Mouse (Mus musculus) forebrain, embryonic 14.5 days (tissue): ENCODE measurements around the gene Bbx. TPM values are rescaled to one million over a fixed set of nuclear protein-coding genes. Genes with fewer than 3 reads are reported as not detected.

Experiments used
- ATAC-seq: fragments of 200-750 bp; cut with Nextera tagmentation; 2 replicates; pipeline ENCODE4 v1.8.0; 2017; ENCODE audit warnings: mild to moderate bottlenecking, moderate library complexity
- DNase-seq: peaks from one replicate; pipeline ENCODE4 v3.0.0-alpha.2; 2015; ENCODE audit warnings: low spot score
- H3K27ac ChIP-seq: fragments of 300-500 bp; sonication (generic); 2 replicates; pipeline ENCODE4 v1.5.1; 2014; ENCODE audit warnings: low read depth, mild to moderate bottlenecking, control low read depth, low read length, moderate library complexity
- H3K27me3 ChIP-seq: fragments of 300-500 bp; sonication (generic); replicated peaks from 2 replicates; pipeline ENCODE4 v1.6.1; 2014; ENCODE audit warnings: low read length, control low read depth, mixed read lengths; ENCODE audit not compliant: control insufficient read depth, insufficient read depth
- H3K36me3 ChIP-seq: fragments of 300-500 bp; sonication (generic); 2 replicates; pipeline ENCODE4 v1.6.1; 2014; ENCODE audit warnings: low read length, control low read depth; ENCODE audit not compliant: control insufficient read depth, insufficient read depth
- H3K4me1 ChIP-seq: fragments of 300-500 bp; sonication (generic); 2 replicates; pipeline ENCODE4 v1.6.1; 2014; ENCODE audit warnings: antibody characterized with exemption, low read length, control low read depth; ENCODE audit not compliant: control insufficient read depth, insufficient read depth
- H3K4me2 ChIP-seq: fragments of 300-500 bp; sonication (generic); 2 replicates; pipeline ENCODE4 v1.6.1; 2014; ENCODE audit warnings: mild to moderate bottlenecking, control low read depth, low read length
- H3K4me3 ChIP-seq: fragments of 300-500 bp; sonication (generic); 2 replicates; pipeline ENCODE4 v1.5.1; 2014; ENCODE audit warnings: low read depth, low read length, control low read depth
- H3K9ac ChIP-seq: fragments of 300-500 bp; sonication (generic); 2 replicates; pipeline ENCODE4 v1.6.1; 2014; ENCODE audit warnings: mild to moderate bottlenecking, low read length, control low read depth, moderate library complexity
- H3K9me3 ChIP-seq: fragments of 300-500 bp; sonication (generic); replicated peaks from 2 replicates; pipeline ENCODE4 v1.6.1; 2016; ENCODE audit warnings: low read length, control low read depth, mixed read lengths; ENCODE audit not compliant: control insufficient read depth
- WGBS: fragments of 180-500 bp; shearing (Covaris S2); extraction: QIAGEN DNeasy Blood & Tissue Kit; methylation state at CpG from one replicate; pipeline ENCODE4 v1.1.7; 2014; 5-methylcytosine and 5-hydroxymethylcytosine counted together
- polyA plus RNA-seq: library from polyadenylated mRNA; unstranded; fragments of >200 nt; fragmentation: Nextera tagmentation; extraction: Ambion mirVana; gene quantifications from 2 replicates; pipeline ENCODE4 v1.2.1, GENCODE M21; 2014

Gene Bbx
- polyA plus RNA-seq, 1 experiment from 2014 or later, result 11.9 TPM

DNA sequence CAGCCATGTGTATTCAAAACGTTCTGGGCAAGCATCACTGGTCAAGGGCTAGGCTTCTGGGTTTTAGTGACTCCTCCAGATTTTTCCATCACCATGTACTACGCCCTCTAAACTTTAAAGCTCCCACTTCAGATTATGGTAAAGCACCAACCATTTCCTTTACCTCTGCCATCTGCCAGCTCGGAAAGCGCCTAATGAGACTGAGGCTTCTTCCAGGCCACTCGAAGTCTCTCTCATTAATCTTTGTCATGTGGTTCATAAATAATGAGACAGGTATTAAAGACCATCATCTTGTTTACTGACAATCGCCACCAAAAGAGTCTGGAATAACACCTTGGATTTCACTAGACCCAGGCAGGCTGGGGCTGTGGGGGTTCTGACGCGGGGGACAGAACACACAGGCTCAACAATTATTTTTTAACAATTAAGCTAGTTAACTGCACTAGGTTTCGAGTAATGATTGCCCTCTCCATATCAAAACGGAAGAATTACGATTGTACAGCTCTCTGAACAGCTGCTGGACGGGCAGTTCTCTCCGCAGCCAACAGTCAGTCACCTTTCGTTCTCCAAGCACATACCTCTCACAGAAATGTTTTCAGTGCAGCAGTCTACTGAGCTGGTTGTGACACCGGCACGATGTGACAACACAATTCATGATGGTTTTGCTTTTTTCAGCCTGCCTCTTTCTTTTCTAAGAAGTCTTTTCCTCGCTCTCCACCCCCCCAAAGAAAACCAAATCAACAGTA is 68.6 kb downstream of the Bbx start:
- 36% methylated on average over 17 of the region's 17 CpGs for WGBS
- H3K4me3 ChIP-seq, result peak overlapping the region; percentile 24
- 0 out of 2 replicates have a peak, but pooled peaks cover 6% of the 10 kb centered on the region for H3K4me1 ChIP-seq
- H3K4me2 ChIP-seq, result peak overlapping the region; percentile 49
- H3K36me3 ChIP-seq, result no peaks in the 10 kb centered on the region
- H3K9me3 ChIP-seq, result no peaks in the 10 kb centered on the region
- H3K27ac ChIP-seq, result peak overlapping the region; percentile 59
- H3K9ac ChIP-seq, result peak overlapping the region; percentile 53
- no peaks in the 10 kb centered on the region for H3K27me3 ChIP-seq
- DNase-seq (peak; percentile 25), ATAC-seq (peak; percentile 59)

DNA sequence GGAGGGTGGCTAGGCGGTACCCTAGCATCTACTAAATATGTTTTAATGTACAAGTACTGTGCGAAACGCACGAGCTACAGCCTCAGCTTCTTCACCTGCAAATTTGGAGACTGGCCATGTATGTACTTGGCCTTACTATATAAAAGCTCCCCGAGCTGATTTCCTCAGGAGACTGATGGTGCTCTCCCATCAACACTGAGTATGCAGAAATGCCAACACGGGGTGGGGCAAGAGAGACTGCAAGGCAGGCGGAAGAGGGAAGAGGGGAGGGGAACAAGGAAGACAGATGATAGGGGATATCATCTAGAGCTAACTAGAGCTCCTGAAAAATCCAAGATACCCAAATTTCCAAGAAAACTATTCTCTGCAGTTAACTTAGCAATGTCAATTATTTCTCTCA is 71.6 kb downstream of the Bbx start:
- ATAC-seq (no peak), DNase-seq (no peak)
- Histone ChIP-seq H3K4me2 (no peak overlapping the region), H3K4me1 (0 out of 2 replicates have a peak, but pooled peaks cover 6% of the 10 kb centered on the region), H3K9ac (no peak overlapping the region), H3K4me3 (no peak overlapping the region), H3K9me3 (no peaks in the 10 kb centered on the region), H3K27me3 (no peaks in the 10 kb centered on the region), H3K36me3 (no peaks in the 10 kb centered on the region), H3K27ac (no peak overlapping the region)
- WGBS, result 86% methylated on average over 7 of the region's 7 CpGs

DNA sequence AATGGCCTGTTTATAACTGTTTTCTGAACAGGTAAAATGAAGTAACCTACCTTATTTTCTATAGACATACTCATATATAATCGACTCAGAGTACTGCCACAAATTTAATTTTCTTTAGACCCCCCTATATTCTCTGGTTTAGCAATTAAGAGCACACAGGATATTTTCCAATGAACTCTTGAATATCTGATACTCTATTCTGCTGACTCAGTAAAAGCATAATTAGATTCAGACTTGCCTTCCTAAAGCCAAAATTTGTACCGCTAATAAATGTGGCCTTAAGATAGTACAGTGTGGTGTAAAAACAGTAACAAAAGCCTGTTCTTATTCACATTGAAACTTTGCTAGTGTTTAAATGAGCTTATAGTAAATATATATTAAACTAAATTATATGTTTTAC is 102.5 kb downstream of the Bbx start:
- ATAC-seq (no peak), DNase-seq (no peak)
- Histone ChIP-seq H3K27me3 (no peaks in the 10 kb centered on the region), H3K9me3 (no peaks in the 10 kb centered on the region), H3K4me3 (no peak overlapping the region), H3K4me2 (no peak overlapping the region), H3K9ac (no peak overlapping the region), H3K27ac (no peak overlapping the region), H3K36me3 (no peaks in the 10 kb centered on the region), H3K4me1 (no peaks in the 10 kb centered on the region)
- 97% methylated on average over 2 of the region's 2 CpGs for WGBS

DNA sequence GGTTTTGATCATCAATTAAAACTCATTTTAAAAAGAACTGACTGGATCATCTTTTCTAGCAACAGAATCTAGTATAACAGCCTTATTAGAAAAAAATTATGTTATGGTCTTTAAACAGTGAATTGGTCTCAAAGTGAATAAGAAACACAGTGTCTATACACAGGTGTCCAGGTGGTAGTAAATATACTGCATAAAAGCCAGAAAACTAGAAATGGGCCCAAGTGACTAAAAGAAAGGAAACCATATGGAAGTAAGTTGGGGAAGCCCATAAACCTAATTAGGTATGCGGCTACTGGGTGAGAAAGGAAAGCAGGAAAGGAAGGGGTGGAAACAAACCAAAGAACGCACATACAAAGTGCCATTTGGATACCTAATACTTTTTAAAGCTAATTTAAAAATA is 107.4 kb downstream of the Bbx start:
- Histone ChIP-seq H3K4me2 (no peak overlapping the region), H3K4me1 (no peaks in the 10 kb centered on the region), H3K27ac (no peak overlapping the region), H3K9me3 (no peaks in the 10 kb centered on the region), H3K27me3 (no peaks in the 10 kb centered on the region), H3K9ac (no peak overlapping the region), H3K36me3 (no peaks in the 10 kb centered on the region), H3K4me3 (no peak overlapping the region)
- WGBS, result 74% methylated on average over 2 of the region's 2 CpGs
- ATAC-seq (no peak), DNase-seq (no peak)

DNA sequence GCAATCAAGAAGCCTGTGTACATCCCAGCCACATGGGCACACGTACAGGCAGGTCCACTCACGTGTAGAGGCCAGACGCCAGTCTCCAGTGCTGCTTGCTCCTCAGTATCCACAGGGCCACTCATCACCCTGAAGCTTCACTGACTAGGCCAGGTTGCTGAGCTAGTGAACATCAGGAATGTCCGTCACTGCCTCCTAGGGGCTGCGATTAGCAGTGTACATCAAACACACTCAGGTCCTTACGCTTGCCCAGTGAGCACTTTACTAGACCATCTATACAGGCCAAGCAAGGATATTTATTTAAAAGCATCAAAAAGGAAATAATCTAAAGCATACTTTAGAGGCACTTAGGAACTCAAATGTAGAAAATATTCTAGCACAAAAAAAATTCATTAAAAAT is 107.9 kb downstream of the Bbx start:
- H3K27ac ChIP-seq, result no peak overlapping the region
- no peaks in the 10 kb centered on the region for H3K9me3 ChIP-seq
- H3K27me3 ChIP-seq, result no peaks in the 10 kb centered on the region
- H3K9ac ChIP-seq, result no peak overlapping the region
- no peak overlapping the region for H3K4me3 ChIP-seq
- no peak for DNase-seq
- no peak overlapping the region for H3K4me2 ChIP-seq
- H3K4me1 ChIP-seq, result no peaks in the 10 kb centered on the region
- no peaks in the 10 kb centered on the region for H3K36me3 ChIP-seq
- ATAC-seq, result no peak; the same call in 1 of the 2 replicates
- 88% methylated on average over 6 of the region's 6 CpGs for WGBS

DNA sequence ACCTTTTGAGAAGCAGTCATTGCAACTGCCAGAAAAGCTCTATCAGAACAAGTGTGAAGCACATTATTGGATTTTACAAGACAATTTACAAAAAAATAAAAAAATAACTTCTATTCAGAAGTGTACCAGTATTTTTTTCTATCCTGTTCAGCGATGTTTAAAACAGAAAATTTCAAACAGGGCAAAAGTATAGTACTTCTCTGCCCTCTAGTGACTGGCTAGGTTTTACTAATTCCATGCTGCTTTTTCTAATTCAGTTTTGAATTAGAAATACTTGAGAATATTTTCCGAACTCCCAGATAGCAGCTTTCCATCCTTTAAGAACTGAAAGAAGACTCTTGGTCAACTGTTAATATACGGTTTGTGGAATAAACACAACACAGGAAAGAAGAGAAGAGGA is 110.8 kb downstream of the Bbx start:
- Histone ChIP-seq H3K36me3 (no peaks in the 10 kb centered on the region), H3K27me3 (no peaks in the 10 kb centered on the region), H3K9me3 (no peaks in the 10 kb centered on the region), H3K9ac (no peak overlapping the region), H3K4me2 (no peak overlapping the region), H3K27ac (no peak overlapping the region), H3K4me1 (no peaks in the 10 kb centered on the region), H3K4me3 (no peak overlapping the region)
- no peak for ATAC-seq
- 87% methylated on average over 3 of the region's 3 CpGs for WGBS
- peak; percentile 13 for DNase-seq

DNA sequence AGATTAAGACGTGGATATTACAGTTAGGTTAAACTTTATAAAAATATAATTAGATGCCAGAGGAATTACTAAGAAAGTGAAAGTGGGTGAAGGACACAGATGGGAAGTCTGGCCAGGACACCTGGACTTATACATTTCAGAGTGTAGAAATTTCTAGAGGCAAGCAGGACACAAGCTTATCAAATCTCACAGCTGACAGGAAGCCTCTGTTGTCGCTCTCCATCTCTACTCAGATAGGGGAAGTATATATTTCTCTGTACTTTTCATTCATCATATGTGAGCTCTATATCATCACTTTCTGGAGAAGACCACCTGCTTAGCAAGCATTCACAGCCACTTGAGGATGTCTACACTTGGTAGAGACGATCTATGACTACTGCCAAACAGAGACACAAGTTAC is 113.9 kb downstream of the Bbx start:
- no peak overlapping the region for H3K4me2 ChIP-seq
- no peak overlapping the region for H3K4me3 ChIP-seq
- ATAC-seq, result no peak
- no peaks in the 10 kb centered on the region for H3K27me3 ChIP-seq
- WGBS, result 93% methylated on average over 3 of the region's 3 CpGs
- no peak for DNase-seq
- H3K36me3 ChIP-seq, result no peaks in the 10 kb centered on the region
- H3K4me1 ChIP-seq, result no peaks in the 10 kb centered on the region
- H3K9me3 ChIP-seq, result no peaks in the 10 kb centered on the region
- no peak overlapping the region for H3K27ac ChIP-seq
- H3K9ac ChIP-seq, result no peak overlapping the region

DNA sequence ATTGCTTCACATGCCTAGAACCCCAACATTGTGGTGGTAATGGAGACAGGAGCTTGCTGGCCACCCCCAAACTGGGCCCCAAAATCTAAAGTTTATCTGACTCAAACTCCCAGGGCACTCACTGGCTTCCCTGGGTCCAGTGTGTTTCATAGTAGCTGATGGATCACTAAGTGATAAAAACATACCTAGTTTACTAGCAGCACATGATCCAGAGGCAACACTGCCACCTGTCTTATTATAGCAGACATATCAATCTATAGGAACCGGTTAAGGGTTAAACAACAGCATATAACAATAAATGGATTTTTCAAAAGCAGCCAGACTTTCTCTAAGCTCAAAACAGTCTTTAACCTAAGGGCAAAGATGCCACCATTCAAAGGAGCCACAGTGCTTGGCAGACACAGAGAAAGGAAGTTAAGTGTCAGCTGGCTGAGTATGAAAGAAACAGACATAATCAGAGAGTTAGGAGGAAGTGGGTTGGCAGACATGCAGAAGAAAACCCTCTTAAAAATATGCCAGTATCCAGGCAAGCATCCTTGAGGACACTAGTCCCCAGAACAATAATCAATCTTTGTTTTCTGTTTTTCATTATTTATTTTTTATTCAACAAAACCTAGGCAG is 116.7 kb downstream of the Bbx start:
- WGBS, result 58% methylated on average over 1 of the region's 1 CpGs
- no peaks in the 10 kb centered on the region for H3K9me3 ChIP-seq
- no peaks in the 10 kb centered on the region for H3K27me3 ChIP-seq
- H3K4me1 ChIP-seq, result no peaks in the 10 kb centered on the region
- DNase-seq, result peak; percentile 46
- no peaks in the 10 kb centered on the region for H3K36me3 ChIP-seq
- no peak for ATAC-seq
- no peak overlapping the region for H3K9ac ChIP-seq
- H3K4me2 ChIP-seq, result no peak overlapping the region
- H3K4me3 ChIP-seq, result no peak overlapping the region
- H3K27ac ChIP-seq, result no peak overlapping the region

DNA sequence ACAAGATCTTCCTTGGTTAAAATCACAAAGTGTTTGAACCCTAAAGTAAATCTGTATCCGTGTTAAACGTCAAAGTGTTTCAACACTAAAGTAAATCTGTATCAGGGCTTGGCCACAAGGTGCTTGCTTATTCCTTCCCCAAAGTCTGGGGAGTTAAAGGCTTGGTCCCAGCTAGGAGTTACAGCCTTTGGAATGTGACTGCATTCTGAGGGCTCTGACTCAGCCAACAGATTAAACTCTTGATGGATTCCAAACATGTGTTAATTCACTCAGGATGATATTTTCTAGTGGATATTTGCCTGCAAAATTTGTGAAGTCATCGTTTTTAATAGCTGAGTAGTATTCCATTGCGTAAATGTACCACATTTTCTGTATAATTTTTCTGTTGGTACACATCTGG is 120.6 kb downstream of the Bbx start:
- Histone ChIP-seq H3K4me3 (no peak overlapping the region), H3K4me1 (peaks cover 15% of the 10 kb centered on the region; the same call in 1 of the 2 replicates), H3K27ac (no peak overlapping the region), H3K9ac (no peak overlapping the region), H3K4me2 (no peak overlapping the region), H3K9me3 (no peaks in the 10 kb centered on the region), H3K27me3 (no peaks in the 10 kb centered on the region), H3K36me3 (no peaks in the 10 kb centered on the region)
- WGBS, result 93% methylated on average over 4 of the region's 4 CpGs
- DNase-seq (no peak), ATAC-seq (no peak)
